Mouse (Mus musculus): ENCODE measurements around the gene Kctd20. TPM values are rescaled to one million over a fixed set of nuclear protein-coding genes. Genes with fewer than 3 reads are reported as not detected.
A peak's percentile ranks its signal among the peaks of the same experiment; 100 is the strongest.

Gene Kctd20
- polyA plus RNA-seq, 1 experiment = not detected

DNA sequence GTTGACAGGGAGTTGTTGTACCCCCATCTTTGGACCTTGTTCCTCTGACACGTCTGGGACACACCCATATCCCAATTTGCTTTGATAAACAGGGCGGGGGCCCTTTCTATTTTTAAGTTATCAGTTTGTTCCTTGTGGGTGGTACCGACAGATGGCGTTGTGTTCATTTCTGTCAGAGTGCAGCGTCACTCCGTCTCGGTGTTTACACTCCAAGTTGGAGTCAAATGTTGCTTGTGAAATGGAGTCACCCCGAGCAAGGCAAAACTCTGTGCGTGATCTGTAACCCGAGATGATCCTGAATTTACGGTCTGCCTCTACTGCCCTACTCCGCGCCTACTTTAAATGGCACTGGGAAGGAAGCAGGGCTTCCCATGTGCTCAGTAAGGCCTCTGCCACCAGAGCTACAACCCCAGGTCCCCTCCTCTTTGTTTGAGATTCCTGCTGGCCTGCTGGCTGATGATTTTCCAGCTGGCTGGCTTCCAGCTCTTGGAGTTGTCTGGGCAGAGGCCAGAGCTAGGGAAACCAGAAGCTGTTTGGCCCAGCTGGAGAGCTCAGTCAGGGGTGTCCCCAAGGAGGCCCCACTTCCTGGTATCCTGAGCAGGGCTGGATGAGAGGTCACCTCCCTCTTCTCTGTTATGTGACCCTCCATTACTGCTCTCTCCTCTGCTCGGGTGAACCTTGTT lies 21.2 kb upstream of the Kctd20 start:
- Histone ChIP-seq H3K4me1 (ENCODE audit: control insufficient read depth, insufficient read depth, low read length) (peaks cover 15% of the 10 kb centered on the region), H3K27ac (ENCODE audit: insufficient read depth, low read depth, low read length) (no peak overlapping the region), H3K4me3 (ENCODE audit: insufficient read depth, low read depth, low read length) (no peak overlapping the region)
- 25% methylated on average over 14 of the region's 14 CpGs for WGBS
- no peak for TF ChIP-seq POLR2A (IDR thresholded peaks at IDR 0.05; ENCODE audit: insufficient read depth, low read depth, low read length)
- TF ChIP-seq CTCF (IDR thresholded peaks at IDR 0.05; ENCODE audit: insufficient read depth, low read depth, low read length) = no peak

DNA sequence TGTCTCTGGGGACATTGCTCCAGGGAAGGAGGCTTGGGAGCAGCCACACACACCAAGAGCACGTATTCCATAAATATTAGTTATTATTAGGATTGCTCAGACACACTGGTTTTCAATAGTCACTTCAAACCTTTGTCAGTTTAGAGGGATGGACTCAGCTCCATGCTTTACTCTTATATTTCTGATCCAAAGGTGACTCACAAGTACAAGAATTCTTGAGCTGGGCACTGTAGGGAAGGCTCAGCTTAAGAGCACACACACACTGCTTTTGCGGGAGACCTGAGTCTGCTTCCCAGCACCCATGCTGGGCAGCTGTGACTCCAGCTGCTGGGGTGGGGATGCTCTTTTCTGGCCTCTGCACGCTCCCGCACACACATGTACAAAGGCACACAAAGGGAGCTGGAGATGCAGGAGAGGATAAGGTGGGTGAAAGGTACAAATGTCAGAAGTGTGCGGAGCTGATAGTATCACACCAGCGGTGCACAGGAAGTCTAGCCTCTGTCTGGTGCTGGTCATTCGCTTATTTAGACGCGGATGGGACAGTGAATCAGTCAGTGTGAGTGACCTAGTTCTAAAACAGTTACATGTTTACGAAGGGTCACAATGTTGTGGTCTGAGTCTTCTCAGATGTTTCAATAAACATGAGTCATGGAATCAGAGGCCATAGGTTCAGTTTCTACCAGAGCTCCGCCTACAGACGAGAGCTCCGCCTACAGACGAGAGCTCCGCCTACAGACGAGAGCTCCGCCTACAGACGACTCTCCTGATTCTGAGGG lies 20.1 kb upstream of the Kctd20 start:
- TF ChIP-seq POLR2A (IDR thresholded peaks at IDR 0.05; ENCODE audit: insufficient read depth, low read depth, low read length) (no peak), CTCF (IDR thresholded peaks at IDR 0.05; ENCODE audit: insufficient read depth, low read depth, low read length) (no peak)
- Histone ChIP-seq H3K4me1 (ENCODE audit: control insufficient read depth, insufficient read depth, low read length) (peaks cover 9% of the 10 kb centered on the region), H3K4me3 (ENCODE audit: insufficient read depth, low read depth, low read length) (no peak overlapping the region), H3K27ac (ENCODE audit: insufficient read depth, low read depth, low read length) (no peak overlapping the region)
- 93% methylated on average over 18 of the region's 18 CpGs for WGBS

GRCm38 (mm10) chr17:28932274-28932673 lies 19.5 kb upstream of the Kctd20 start:
- TF ChIP-seq POLR2A (IDR thresholded peaks at IDR 0.05; ENCODE audit: insufficient read depth, low read depth, low read length) (no peak), CTCF (IDR thresholded peaks at IDR 0.05; ENCODE audit: insufficient read depth, low read depth, low read length) (no peak)
- 82% methylated on average over 4 of the region's 4 CpGs for WGBS
- peaks cover 9% of the 10 kb centered on the region for H3K4me1 ChIP-seq (ENCODE audit: control insufficient read depth, insufficient read depth, low read length)
- H3K27ac ChIP-seq (ENCODE audit: insufficient read depth, low read depth, low read length) = no peak overlapping the region
- no peak overlapping the region for H3K4me3 ChIP-seq (ENCODE audit: insufficient read depth, low read depth, low read length)

DNA sequence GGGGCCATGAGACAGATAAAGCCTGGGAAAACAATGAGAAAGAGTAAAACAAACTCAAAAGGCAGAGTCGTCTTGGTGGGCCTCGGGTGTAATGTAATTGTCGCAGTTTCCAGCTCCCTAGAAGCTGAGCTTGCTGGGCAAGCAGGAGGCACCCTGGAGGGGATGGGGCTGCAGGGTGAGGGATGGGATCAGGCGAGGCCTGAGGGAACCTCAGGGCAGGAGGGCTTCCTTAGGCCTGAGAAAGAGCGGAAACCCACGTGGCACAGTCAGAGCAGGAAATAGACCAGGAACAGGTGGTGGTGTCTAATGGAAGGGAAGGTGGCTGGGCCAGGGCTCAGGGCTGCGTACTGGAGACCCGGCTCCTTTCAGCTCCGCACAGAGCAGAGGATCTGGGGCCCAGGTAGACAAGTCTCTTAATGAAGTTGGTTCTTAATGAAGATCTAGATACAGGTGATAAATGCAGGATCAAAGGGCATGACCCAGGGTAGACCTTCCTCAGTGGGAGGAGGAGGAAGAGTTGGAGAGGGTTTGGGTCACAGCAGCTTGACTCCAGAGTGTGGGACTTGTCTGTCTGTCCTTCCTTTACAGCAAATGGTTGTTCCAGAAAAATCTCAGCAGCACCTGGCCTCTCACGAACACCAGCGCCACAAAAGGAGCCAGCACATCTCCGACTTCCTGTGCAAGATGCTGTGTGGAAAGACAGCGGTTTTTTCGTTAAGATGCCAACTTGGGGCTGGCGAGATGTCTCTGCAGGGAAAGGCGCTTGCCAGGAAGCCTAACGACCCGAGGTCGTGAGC lies 17.4 kb upstream of the Kctd20 start:
- Histone ChIP-seq H3K4me1 (ENCODE audit: control insufficient read depth, insufficient read depth, low read length) (peaks cover 9% of the 10 kb centered on the region), H3K4me3 (ENCODE audit: insufficient read depth, low read depth, low read length) (no peak overlapping the region), H3K27ac (ENCODE audit: insufficient read depth, low read depth, low read length) (no peak overlapping the region)
- WGBS = 75% methylated on average over 19 of the region's 19 CpGs
- TF ChIP-seq CTCF (IDR thresholded peaks at IDR 0.05; ENCODE audit: insufficient read depth, low read depth, low read length) (no peak), POLR2A (IDR thresholded peaks at IDR 0.05; ENCODE audit: insufficient read depth, low read depth, low read length) (no peak)

DNA sequence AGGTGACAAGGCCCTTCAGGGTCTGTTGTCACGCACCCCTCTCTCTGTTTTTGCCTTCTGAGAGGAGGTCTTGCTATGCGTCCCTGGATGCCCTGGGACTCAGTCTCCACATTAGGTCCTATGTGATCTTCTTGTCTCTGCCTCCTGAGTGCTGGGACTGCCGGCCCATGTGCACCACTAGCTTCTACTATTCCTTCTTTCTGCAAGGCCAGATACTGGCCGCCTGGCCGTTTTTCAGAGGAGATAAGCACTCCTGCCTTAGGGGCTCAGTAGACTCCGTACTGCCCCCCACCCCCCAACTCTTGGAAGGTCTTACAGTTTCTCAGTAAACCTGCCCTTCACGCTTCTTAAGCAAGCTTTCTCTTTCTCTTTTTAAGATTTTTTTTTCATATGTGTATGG lies 15.6 kb upstream of the Kctd20 start:
- no peaks in the 10 kb centered on the region for H3K4me1 ChIP-seq (ENCODE audit: control insufficient read depth, insufficient read depth, low read length)
- TF ChIP-seq POLR2A (IDR thresholded peaks at IDR 0.05; ENCODE audit: insufficient read depth, low read depth, low read length) = no peak
- TF ChIP-seq CTCF (IDR thresholded peaks at IDR 0.05; ENCODE audit: insufficient read depth, low read depth, low read length) = no peak
- no peak overlapping the region for H3K27ac ChIP-seq (ENCODE audit: insufficient read depth, low read depth, low read length)
- WGBS = 92% methylated on average over 7 of the region's 7 CpGs
- no peak overlapping the region for H3K4me3 ChIP-seq (ENCODE audit: insufficient read depth, low read depth, low read length)

DNA sequence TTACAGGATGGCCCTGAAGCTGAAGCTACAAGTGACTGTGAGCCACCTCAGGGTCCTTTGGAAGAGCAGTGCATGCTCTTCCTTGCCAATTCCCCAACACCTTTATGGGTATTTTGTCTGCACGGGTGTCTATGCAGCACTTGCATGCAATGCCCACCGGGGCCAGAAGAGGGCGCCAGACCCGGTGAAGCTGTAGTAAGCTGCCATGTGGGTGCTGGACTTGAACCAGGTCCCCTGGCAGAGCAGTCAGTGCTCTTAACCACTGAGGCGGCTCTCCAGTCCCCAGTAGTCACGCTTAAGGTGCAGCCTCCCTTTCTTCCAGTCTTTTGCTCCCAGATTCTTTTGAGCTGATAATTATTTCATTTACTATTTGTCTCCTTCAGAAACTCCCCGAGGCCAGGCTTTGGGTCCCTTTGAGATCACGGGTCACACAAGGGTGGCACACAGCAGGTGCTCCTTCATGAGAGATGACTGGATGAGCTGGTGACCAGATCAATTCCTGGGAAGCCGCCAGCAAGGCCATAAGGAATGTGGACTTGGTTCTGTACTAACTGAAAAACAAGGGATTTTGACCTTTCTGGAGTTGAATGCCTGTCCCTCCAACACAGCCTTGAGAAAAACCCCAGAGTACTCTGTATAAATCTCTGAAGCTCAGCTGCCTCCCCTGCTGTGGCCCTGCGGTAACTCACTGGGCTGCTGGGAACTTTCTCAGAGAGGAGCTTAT lies 15.0 kb upstream of the Kctd20 start:
- Histone ChIP-seq H3K4me1 (ENCODE audit: control insufficient read depth, insufficient read depth, low read length) (no peaks in the 10 kb centered on the region), H3K27ac (ENCODE audit: insufficient read depth, low read depth, low read length) (no peak overlapping the region), H3K4me3 (ENCODE audit: insufficient read depth, low read depth, low read length) (no peak overlapping the region)
- WGBS = 78% methylated on average over 10 of the region's 10 CpGs
- 0 out of 2 replicates have a peak, but pooled peaks have one; percentile 12 for TF ChIP-seq CTCF (IDR thresholded peaks at IDR 0.05; ENCODE audit: insufficient read depth, low read depth, low read length)
- no peak for TF ChIP-seq POLR2A (IDR thresholded peaks at IDR 0.05; ENCODE audit: insufficient read depth, low read depth, low read length)

DNA sequence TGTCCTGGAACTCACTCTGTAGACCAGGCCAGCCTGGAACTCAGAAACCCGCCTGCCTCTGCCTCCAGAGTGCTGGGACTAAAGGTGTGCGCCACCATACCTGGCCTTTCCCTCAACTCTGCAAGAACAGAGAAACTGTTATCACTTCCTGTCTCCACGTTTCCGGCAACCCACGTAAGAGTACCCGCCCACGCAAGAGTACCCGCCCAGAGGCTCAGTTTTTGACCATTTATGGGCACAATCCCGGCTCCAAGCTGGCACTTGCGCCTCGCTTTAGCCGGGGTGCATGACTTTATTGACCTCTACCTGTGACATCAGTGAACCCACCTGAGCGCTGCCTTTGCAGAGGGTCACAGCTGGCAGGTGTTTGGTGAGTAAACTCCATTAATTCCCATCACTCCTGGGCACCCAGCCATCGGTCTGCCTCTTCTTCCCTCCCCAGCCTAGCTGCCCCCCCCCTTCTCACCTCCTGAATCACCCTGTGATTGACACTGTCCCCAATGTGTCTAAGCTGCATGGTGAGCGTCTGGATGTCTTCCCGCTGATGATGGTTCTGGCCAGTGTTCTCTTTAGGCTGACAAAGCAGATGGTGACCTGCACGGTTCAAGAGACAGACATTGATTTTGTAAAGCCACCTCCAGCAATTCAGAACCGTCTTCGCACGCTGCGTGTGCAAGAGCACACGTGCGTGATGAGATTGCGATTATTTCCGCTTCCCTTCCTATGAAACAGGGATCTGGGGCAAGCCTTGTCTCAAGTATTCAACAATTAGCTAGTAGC lies 10.8 kb upstream of the Kctd20 start:
- no peak overlapping the region for H3K27ac ChIP-seq (ENCODE audit: insufficient read depth, low read depth, low read length)
- TF ChIP-seq CTCF (IDR thresholded peaks at IDR 0.05; ENCODE audit: insufficient read depth, low read depth, low read length) (no peak), POLR2A (IDR thresholded peaks at IDR 0.05; ENCODE audit: insufficient read depth, low read depth, low read length) (no peak)
- no peak overlapping the region for H3K4me3 ChIP-seq (ENCODE audit: insufficient read depth, low read depth, low read length)
- WGBS = 89% methylated on average over 25 of the region's 25 CpGs
- no peaks in the 10 kb centered on the region for H3K4me1 ChIP-seq (ENCODE audit: control insufficient read depth, insufficient read depth, low read length)

DNA sequence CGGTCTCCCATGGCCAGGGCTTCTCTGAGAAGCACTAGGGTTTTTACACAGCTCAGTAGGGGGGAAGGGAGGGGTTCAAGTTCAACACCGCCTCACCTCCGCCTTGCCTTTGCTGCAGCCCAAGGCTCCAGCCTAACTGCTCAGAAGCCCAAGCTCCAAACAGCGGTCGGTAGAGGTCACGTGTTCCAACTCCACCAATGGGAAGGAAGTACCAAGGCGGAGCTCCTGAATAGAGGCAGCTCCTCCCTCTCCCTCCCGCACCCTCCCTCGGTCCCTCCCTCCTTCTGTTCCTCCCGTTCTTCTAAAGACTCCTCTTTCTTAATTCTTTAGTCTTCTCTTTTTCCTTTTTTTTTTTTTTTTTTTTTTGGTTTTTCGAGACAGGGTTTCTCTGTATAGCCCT lies 9.6 kb upstream of the Kctd20 start:
- no peak for TF ChIP-seq CTCF (IDR thresholded peaks at IDR 0.05; ENCODE audit: insufficient read depth, low read depth, low read length)
- TF ChIP-seq POLR2A (IDR thresholded peaks at IDR 0.05; ENCODE audit: insufficient read depth, low read depth, low read length) = no peak
- WGBS = 81% methylated on average over 10 of the region's 11 CpGs
- no peaks in the 10 kb centered on the region for H3K4me1 ChIP-seq (ENCODE audit: control insufficient read depth, insufficient read depth, low read length)

More for the DNA sequence above, 9.6 kb upstream of the Kctd20 start:
- no peak overlapping the region for H3K4me3 ChIP-seq (ENCODE audit: insufficient read depth, low read depth, low read length)
- H3K27ac ChIP-seq (ENCODE audit: insufficient read depth, low read depth, low read length) = no peak overlapping the region
